In genomic region chr8:84197922-84198774, GRCm38 (mm10) we compare ENCODE assay signal across 8 mouse cellular contexts. TPM values are rescaled to one million over a fixed set of nuclear protein-coding genes. Genes with fewer than 3 reads are reported as not detected.
A peak's percentile ranks its signal among the peaks of the same experiment; 100 is the strongest.
DNase-seq lines count a peak whose midpoint lies in the region; ATAC-seq lines count a peak whose summit lies in the region.

No protein-coding gene starts in this region.

- DNase-seq in T-cell, adult 2 months (ENCODE audit: low spot score) = peak; percentile 100
- DNase-seq in embryo, embryonic 10.5 days (ENCODE audit: low spot score) = peak; percentile 97
- DNase-seq in gastrocnemius, postnatal 10 days = peak; percentile 87
- DNase-seq in induced T-regulatory cell, adult 2 months (ENCODE audit: low read depth) = peak; percentile 100
- DNase-seq in left cerebral cortex, postnatal 25 days (ENCODE audit: low spot score in 2 of 2) = peak; percentile 82 to 91
- DNase-seq in right cerebral cortex, postnatal 25 days = peak; percentile 84
- peak; percentile 94 for DNase-seq in yolk sac, embryonic 10.5 days (ENCODE audit: low spot score)

- peak; percentile 81 for ATAC-seq in megakaryocyte-erythroid progenitor cell, adult 5-6 weeks (replicated peaks; ENCODE audit: low FRiP score, low TSS enrichment, poor library complexity, severe bottlenecking)

- intact Hi-C loops in left cerebral cortex, postnatal 25 days (cut with DNase I) = no loop called here

RNA-seq across cellular contexts. Expression of gene Nanos3, which starts 13.1 kb away (rescaled TPM):
- total RNA-seq in gastrocnemius, postnatal 10 days (2021) = 1 to 10 TPM; 1.4 to 2.4 TPM
- total RNA-seq in left cerebral cortex, postnatal 25 days (2021) = 1 to 10 TPM; 2.6 to 3.2 TPM
- total RNA-seq in megakaryocyte-erythroid progenitor cell, adult 5-6 weeks (2014; fragmentation: Nextera tagmentation) = 2.9 and 5.0 TPM in 2 replicates
- total RNA-seq in megakaryocyte-erythroid progenitor cell, adult 5-6 weeks (2017) = not detected in 2 replicates

RNA-seq across cellular contexts. Expression of gene Zswim4, which starts 38.7 kb away (rescaled TPM):
- 1 to 10 TPM; 7.9 to 8.5 TPM for total RNA-seq in gastrocnemius, postnatal 10 days (2021)
- 10 to 100 TPM; 13.0 to 13.9 TPM for total RNA-seq in left cerebral cortex, postnatal 25 days (2021)
- 2.8 and 4.8 TPM in 2 replicates for total RNA-seq in megakaryocyte-erythroid progenitor cell, adult 5-6 weeks (2014; fragmentation: Nextera tagmentation)
- 3.3 and 3.7 TPM in 2 replicates for total RNA-seq in megakaryocyte-erythroid progenitor cell, adult 5-6 weeks (2017)

RNA-seq across cellular contexts. Expression of gene 4930432K21Rik, which starts 50.3 kb away (rescaled TPM):
- total RNA-seq in gastrocnemius, postnatal 10 days (2021) = under 1 TPM; 0.32 to 0.54 TPM
- total RNA-seq in left cerebral cortex, postnatal 25 days (2021) = 1 to 10 TPM; 1.4 to 1.6 TPM
- 0.49 and 0.50 TPM in 2 replicates for total RNA-seq in megakaryocyte-erythroid progenitor cell, adult 5-6 weeks (2014; fragmentation: Nextera tagmentation)
- total RNA-seq in megakaryocyte-erythroid progenitor cell, adult 5-6 weeks (2017) = 1.1 and 1.7 TPM in 2 replicates

RNA-seq across cellular contexts. Expression of gene Cc2d1a, which starts 50.4 kb away (rescaled TPM):
- total RNA-seq in gastrocnemius, postnatal 10 days (2021) = 10 to 100 TPM; 12.5 to 13.9 TPM
- 10 to 100 TPM; 46.6 to 49.4 TPM for total RNA-seq in left cerebral cortex, postnatal 25 days (2021)
- total RNA-seq in megakaryocyte-erythroid progenitor cell, adult 5-6 weeks (2014; fragmentation: Nextera tagmentation) = 8.6 and 10.7 TPM in 2 replicates
- total RNA-seq in megakaryocyte-erythroid progenitor cell, adult 5-6 weeks (2017) = 3.2 and 6.9 TPM in 2 replicates

RNA-seq across cellular contexts. Expression of gene D8Ertd738e, which starts 51.4 kb away (rescaled TPM):
- total RNA-seq in gastrocnemius, postnatal 10 days (2021) = 100 to 1,000 TPM; 180 to 184 TPM
- total RNA-seq in left cerebral cortex, postnatal 25 days (2021) = 100 to 1,000 TPM; 145 to 149 TPM
- total RNA-seq in megakaryocyte-erythroid progenitor cell, adult 5-6 weeks (2014; fragmentation: Nextera tagmentation) = 122 and 195 TPM in 2 replicates
- total RNA-seq in megakaryocyte-erythroid progenitor cell, adult 5-6 weeks (2017) = 63.7 and 94.8 TPM in 2 replicates

Comparison
In these comparisons a context has a peak if more than half of its experiments do, and no peak if none do; other contexts are left out.
1. Peak in every context shown above with its lines: DNase-seq and ATAC-seq.